Mouse (Mus musculus) urinary bladder, postnatal 4 days (tissue): ENCODE measurements around the gene Islr2.

Experiments used
- DNase-seq, 2 experiments: peaks; one replicate each; pipeline ENCODE4 v3.0.0; 2021 to 2022; ENCODE audit warnings: low spot score in 2 of 2

Gene Islr2

DNA sequence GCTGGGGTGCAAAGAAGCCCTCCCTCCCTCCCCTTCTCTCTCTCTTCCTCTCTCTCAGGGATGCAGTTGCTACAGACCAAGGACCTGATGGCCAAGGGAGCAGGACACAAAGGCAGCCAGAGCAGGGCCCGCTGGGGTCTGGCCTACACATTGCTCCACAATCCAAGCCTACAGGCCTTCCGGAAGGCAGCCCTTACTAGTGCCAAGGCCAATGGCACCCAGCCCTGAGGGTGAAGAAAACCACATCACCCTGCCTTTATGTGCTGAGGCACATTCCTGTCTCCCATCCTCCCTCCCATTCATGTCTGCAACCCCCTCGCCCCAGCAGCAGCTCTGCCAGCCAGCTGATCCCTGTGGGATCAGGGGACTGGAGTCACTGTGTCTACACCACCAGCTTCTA lies 51.0 kb downstream of the Islr2 start:
- no peak for DNase-seq

DNA sequence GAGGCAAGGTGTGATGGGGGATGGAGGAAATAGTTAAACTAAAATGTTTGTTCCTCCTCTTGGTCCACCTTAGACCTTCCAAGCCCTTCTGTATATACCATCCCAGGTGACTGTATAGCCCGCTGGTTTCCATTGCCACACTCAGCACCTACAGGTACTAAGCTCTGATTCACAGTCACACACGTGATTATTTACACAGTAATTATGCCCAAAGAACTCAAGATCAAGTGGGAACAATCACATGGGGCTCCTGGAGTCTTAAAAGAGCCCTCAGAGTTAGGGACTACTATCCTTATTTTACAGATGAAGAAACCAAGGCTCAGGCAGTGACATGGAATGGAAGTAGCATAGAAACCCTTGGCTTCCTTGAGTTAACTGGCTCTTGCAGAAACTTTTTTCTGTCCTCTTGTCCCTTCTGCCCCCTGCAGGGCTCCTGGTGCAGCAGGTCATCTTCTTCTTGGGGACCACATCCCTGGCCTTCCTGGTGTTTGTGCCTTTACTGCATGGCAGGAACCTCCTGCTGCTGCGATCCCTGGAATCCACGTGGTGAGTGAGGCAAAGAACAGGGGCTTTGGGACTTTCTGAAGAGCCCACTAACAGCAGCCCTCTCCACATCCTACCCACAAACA lies 53.3 kb downstream of the Islr2 start:
- no peak for DNase-seq

DNA sequence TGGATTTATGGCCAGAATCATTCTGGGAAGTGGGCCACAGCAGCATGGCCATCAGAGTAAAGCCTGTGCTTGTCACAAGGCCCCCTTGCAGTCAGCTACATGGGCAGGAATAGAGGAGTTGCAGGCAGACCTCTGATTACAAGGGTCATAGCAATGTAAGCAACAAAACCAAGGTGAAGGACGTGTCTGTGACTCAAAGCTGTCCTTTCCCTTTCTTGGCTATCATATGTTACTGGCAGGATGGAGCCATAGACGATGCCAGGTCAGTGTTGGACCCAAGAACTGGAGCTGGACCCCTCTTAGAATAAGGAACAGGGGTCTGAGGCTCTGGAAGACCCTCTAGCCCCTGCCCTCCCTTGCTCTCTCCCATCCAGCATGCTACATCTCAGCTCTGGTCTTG lies 55.3 kb downstream of the Islr2 start:
- DNase-seq: no peak
